8 mouse cellular contexts compared by ENCODE assay signal in the genomic region with DNA sequence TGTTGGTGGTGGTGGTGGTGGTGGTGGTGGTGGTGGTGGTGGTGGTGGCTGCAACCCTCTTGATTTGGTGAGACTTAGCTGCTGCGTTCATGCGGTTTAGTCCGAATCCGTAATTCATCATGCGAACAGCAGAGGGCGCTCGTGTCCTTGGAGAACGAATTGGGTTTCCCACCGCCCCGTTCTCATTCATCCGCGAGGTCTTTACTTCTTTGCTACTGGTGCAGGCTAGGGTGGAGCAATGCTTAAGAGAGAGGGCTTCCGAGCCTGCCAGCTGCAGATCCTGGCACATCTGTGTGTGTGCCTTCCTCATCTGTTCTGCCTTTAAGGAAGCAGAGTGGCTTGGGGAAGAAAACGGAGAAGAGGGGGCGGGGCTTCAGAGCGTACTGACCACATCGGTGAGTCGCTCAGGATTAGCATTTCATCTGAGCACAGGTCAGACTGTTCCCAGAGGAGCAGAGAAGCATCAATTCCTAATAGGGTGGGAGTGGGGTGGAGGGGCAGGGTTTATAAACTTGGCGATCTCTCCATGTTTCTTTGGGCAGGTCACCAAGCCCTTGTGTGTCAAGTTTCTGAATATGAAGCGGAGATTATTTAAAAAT.
DNase-seq lines count a peak whose midpoint lies in the region; ATAC-seq lines count a peak whose summit lies in the region.

No protein-coding gene starts in this region.

- peaks cover 8% of the 10 kb centered on the region; the same call in 1 of the 2 replicates for H3K4me1 ChIP-seq in hindbrain, embryonic 14.5 days (replicated peaks; ENCODE audit: control insufficient read depth, insufficient read depth, low read length)

- no peaks in the 10 kb centered on the region for H3K36me3 ChIP-seq in hindbrain, embryonic 14.5 days (replicated peaks; ENCODE audit: control insufficient read depth, insufficient read depth)

- peak; percentile 67 for DNase-seq in Muller cell, postnatal 12 days (ENCODE audit: inconsistent ontology term)
- DNase-seq in cerebellum, adult 8-10 months, result peak; percentile 80
- DNase-seq in frontal cortex, postnatal 10 days (ENCODE audit: low spot score in 2 of 2), result peak; percentile 74 to 88
- DNase-seq in hindbrain, embryonic 14.5 days (ENCODE audit: low spot score), result peak; percentile 97
- DNase-seq in layer of hippocampus, postnatal 36 days, result peak; percentile 86 to 88
- peak; percentile 80 for DNase-seq in lung, postnatal 36 days
- peak; percentile 86 for DNase-seq in right cerebral cortex, adult 18-20 months
- DNase-seq in urinary bladder, adult 2 months (ENCODE audit: low spot score), result peak; percentile 63

- H3K4me3 ChIP-seq in hindbrain, embryonic 14.5 days (replicated peaks; ENCODE audit: low read length), result peak overlapping the region; percentile 30

- WGBS in hindbrain, embryonic 14.5 days, result 4% methylated on average over 20 of the region's 20 CpGs

- H3K4me2 ChIP-seq in hindbrain, embryonic 14.5 days (replicated peaks), result peak overlapping the region; percentile 64

- H3K9me3 ChIP-seq in hindbrain, embryonic 14.5 days (ENCODE audit: control insufficient read depth, low read length), result no peaks in the 10 kb centered on the region

- H3K27me3 ChIP-seq in hindbrain, embryonic 14.5 days (ENCODE audit: control insufficient read depth, insufficient read depth, low read length), result no peaks in the 10 kb centered on the region

- H3K9ac ChIP-seq in hindbrain, embryonic 14.5 days, result peak overlapping the region; percentile 51

- peak; percentile 63 for ATAC-seq in hindbrain, embryonic 14.5 days (ENCODE audit: low FRiP score)

- peak overlapping the region; percentile 73; the same call in 1 of the 2 replicates for H3K27ac ChIP-seq in hindbrain, embryonic 14.5 days

Comparison
In these comparisons a context has a peak if more than half of its experiments do, and no peak if none do; other contexts are left out.
1. Peak in every context shown above with its lines: DNase-seq, ATAC-seq, H3K4me3 ChIP-seq and H3K27ac ChIP-seq.